Mouse (Mus musculus) testis, postnatal 14 days (tissue): ENCODE measurements around the gene Inpp5a.

Experiments
- DNase-seq: peaks from one replicate; pipeline ENCODE4 v3.0.0; 2021; ENCODE audit warnings: low spot score

Inpp5a gene

DNA sequence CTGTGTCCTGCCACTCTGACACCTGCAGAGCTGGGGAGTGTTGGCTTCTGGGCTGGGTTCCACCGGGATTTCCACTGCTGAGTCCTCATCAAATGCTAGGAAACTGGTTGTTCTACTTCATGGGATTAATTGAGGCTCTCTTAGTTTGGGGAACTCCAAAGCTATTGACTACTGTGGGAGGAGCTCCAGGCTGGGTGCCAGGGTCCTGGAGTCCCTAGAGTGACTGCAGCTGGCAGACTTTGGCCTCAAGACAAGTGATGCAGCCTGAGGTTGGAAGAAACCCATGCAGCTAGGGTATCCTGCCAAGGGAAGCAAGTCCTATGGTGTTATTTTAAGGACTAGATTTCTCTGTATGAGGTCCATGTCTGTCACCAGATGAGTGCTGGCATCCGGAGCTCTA is 149.6 kb downstream of the Inpp5a start:
- peak; percentile 12 for DNase-seq

DNA sequence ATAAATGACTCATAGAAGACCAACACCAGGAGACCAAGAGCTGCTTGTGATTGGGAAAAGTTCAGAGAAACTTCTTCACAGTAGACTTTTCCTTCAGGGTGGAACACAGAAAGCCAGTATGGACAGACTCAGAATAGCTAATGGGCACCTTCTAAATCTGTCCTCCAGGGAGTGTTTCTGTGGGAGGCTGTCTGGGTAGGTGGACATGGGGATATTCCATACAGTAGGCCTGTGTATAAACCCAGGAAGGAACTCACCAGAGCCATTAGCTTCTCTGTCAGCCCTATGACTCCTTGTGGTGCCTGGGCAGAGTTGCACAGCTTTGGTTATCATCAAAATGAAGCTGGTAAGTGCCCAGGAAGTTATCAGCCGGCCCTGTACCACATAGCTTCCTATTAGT is 151.7 kb downstream of the Inpp5a start:
- DNase-seq = no peak

- no peak for DNase-seq
Measured at GRCm38 (mm10) chr7:139541422-139541821, 152.5 kb downstream of the Inpp5a start.

GRCm38 (mm10) chr7:139544706-139545625 is 156.1 kb downstream of the Inpp5a start:
- DNase-seq = no peak

DNA sequence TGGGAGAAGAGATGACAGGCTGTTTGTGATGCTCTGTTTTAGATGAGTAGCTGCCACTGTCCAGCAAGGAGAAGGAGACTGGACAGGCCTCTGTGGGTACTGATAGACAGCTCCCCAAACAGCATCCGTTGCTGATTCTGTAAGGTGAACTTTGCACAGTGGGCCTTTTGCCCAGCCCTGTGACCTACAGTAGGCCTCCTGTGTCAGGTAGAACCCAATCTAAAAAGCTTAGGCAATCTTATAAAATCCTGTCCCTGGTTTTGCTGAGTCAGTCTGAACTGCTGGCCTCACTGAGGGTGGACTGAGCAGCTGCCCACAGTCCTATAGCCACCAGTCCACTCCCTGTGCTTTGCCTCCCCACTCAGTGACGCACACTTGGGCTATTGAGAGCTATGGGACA is 158.4 kb downstream of the Inpp5a start:
- no peak for DNase-seq

GRCm38 (mm10) chr7:139550086-139550783 is 161.3 kb downstream of the Inpp5a start:
- DNase-seq = no peak

GRCm38 (mm10) chr7:139551519-139551918 is 162.6 kb downstream of the Inpp5a start:
- DNase-seq = no peak

DNA sequence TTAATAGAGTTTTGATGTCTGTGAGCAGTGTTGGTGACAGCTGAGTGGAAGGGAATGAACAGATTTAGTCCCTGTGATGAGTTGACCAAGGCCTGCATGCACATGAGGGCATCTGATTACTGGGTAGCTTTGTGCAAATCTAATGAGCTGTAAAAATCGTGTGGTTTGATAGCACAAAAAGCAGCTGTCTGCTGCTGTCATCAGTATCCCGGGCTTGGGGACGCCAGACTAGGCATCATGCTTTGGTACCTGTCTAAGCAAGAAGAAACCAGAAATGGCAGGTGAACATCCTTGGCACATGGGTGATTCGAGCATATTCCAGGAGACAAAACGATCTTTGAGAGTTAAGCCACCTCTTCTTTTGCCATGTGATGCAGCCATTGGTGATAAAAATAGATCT is 167.4 kb downstream of the Inpp5a start:
- no peak for DNase-seq

GRCm38 (mm10) chr7:139556746-139557526 is 168.0 kb downstream of the Inpp5a start:
- DNase-seq = no peak

DNA sequence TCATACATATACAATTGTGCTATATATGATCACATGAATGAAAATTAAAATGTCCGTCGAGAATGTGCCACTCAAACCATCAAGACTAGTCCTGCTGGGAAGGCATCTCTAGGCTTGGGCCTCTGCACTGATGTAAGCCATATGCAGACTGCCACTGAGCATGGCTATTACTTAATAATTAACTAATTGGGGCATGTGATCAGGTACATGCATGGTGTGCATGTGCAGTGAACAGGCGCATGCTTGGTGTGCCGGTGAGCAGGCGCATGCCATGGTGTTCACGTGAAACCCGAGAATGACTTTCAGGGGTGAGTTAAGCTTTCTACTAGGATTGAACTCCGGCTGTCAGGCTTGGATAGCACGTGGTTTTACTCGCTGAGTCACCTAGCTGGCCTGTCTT is 170.8 kb downstream of the Inpp5a start:
- no peak for DNase-seq

GRCm38 (mm10) chr7:139563425-139563824 is 174.5 kb downstream of the Inpp5a start:
- no peak for DNase-seq

GRCm38 (mm10) chr7:139564161-139564560 is 175.3 kb downstream of the Inpp5a start:
- DNase-seq = no peak

GRCm38 (mm10) chr7:139565998-139566397 is 177.1 kb downstream of the Inpp5a start:
- no peak for DNase-seq

- DNase-seq = no peak
Measured at GRCm38 (mm10) chr7:139566533-139566932, 177.6 kb downstream of the Inpp5a start.

DNA sequence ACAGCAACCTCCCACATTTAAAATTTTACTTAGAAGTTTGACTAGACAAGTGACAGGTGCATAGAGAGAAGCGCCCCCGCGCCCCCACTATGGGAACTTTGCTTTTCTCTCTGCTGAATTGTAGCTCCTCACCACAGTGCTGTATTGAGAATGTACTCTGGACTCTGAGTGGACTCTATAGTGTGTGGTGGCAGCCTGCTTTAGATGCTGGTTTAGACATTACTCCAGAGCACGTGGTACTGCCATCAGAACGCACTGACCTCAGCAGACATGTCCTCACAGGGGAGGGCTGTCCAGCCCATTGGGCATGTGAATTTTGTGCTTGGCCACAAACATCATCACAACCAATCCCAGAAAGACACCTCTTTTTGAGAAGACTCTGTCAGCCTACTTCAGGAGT is 181.9 kb downstream of the Inpp5a start:
- no peak for DNase-seq

GRCm38 (mm10) chr7:139572665-139573064 is 183.8 kb downstream of the Inpp5a start:
- DNase-seq = no peak

GRCm38 (mm10) chr7:139576064-139576686 is 187.3 kb downstream of the Inpp5a start:
- no peak for DNase-seq

DNA sequence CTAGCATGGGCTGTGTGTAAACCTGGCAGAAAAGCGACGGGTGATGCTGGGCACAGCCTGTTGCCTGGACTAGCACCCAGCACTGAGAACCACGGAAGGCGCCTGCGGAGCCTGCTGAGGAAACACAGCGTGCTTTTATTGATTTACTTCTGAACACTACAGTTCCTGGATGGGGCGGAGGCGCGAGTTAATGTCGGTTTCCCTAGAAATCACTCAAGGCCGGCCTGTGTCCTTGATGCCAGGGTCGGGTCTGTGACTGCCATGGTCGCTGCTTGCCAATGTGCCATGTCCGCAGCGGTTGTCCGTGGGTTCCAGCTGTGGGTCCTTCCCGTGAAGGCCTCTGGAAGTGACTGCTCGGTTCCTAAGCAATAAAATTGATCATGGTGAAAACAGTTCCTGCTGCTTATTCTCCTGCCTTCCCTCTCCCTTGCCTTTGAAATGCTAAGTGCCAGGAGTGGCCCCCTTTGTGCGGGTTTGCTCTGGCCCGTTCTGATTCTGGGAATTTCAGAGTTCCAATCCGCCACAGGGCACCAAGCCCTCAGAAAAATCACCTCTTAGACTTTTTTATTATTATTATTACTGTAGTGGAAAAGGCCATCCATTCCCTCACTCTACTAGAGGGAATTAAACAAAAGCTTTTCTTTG is 190.5 kb downstream of the Inpp5a start:
- no peak for DNase-seq

GRCm38 (mm10) chr7:139580851-139581775 is 192.2 kb downstream of the Inpp5a start:
- DNase-seq = no peak

- DNase-seq = no peak
Measured at GRCm38 (mm10) chr7:139581801-139582571, 193.1 kb downstream of the Inpp5a start.
